Mouse (Mus musculus) neural tube, embryonic 15.5 days (tissue): ENCODE data around the gene Dcun1d1. TPM values are rescaled to one million over a fixed set of nuclear protein-coding genes. Genes with fewer than 3 reads are reported as not detected.

ENCODE experiments used
- ATAC-seq: fragments of 200-750 bp; cut with Nextera tagmentation; 2 replicates; pipeline ENCODE4 v1.8.0; 2017; ENCODE audit warnings: mild to moderate bottlenecking, moderate TSS enrichment, moderate library complexity; ENCODE audit not compliant: low FRiP score
- H3K27ac ChIP-seq: fragments of 300-500 bp; sonication (generic); replicated peaks from 2 replicates; pipeline ENCODE4 v1.5.1; 2015; ENCODE audit warnings: mild to moderate bottlenecking, inconsistent platforms
- H3K27me3 ChIP-seq: fragments of 300-500 bp; sonication (generic); replicated peaks from 2 replicates; pipeline ENCODE4 v1.6.1; 2015; ENCODE audit warnings: inconsistent platforms
- H3K36me3 ChIP-seq: fragments of 300-500 bp; sonication (generic); 2 replicates; pipeline ENCODE4 v1.6.1; 2015; ENCODE audit warnings: inconsistent platforms
- H3K4me1 ChIP-seq: fragments of 300-500 bp; sonication (generic); 2 replicates; pipeline ENCODE4 v1.6.1; 2015; ENCODE audit warnings: inconsistent platforms
- H3K4me2 ChIP-seq: fragments of 300-500 bp; sonication (generic); 2 replicates; pipeline ENCODE4 v1.6.1; 2015; ENCODE audit warnings: inconsistent platforms, mild to moderate bottlenecking, moderate library complexity
- H3K4me3 ChIP-seq: fragments of 300-500 bp; sonication (generic); replicated peaks from 2 replicates; pipeline ENCODE4 v1.5.1; 2015; ENCODE audit warnings: mild to moderate bottlenecking, inconsistent platforms
- H3K9ac ChIP-seq: fragments of 300-500 bp; sonication (generic); replicated peaks from 2 replicates; pipeline ENCODE4 v1.6.1; 2015; ENCODE audit warnings: mild to moderate bottlenecking, inconsistent platforms
- H3K9me3 ChIP-seq: fragments of 300-500 bp; sonication (generic); replicated peaks from 2 replicates; pipeline ENCODE4 v1.6.1; 2016; ENCODE audit warnings: inconsistent platforms
- WGBS: fragments of 180-500 bp; shearing (Covaris S2); methylation state at CpG from one replicate; pipeline ENCODE4 v1.1.7; 2015; ENCODE audit warnings: mixed read lengths; 5-methylcytosine and 5-hydroxymethylcytosine counted together
- polyA plus RNA-seq: library from polyadenylated mRNA; unstranded; fragments of >200 nt; fragmentation: Nextera tagmentation; extraction: Ambion mirVana; gene quantifications from 2 replicates; pipeline ENCODE4 v1.2.1, GENCODE M21; 2015

The Dcun1d1 gene
- polyA plus RNA-seq, 1 experiment from 2014 or later, result 99.5 TPM

DNA sequence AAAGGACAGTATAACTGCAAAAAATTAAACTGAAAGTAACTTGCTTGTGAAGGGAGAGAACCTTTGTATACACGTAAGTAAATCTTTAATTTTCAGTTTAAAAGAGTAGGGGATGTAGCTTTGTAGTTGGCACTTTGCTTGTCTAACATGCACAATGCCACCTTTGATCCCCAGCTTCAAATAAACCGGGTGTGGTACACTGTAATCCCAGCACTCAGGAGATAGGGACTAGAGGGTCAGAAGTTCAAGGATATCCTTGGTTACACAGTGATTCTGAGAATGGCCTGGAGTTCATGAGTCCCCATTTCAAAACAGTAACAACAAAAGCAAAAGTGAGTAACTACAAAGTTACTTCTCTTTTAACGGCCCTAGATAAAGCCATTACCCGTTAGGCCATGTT, 46.1 kb downstream of the Dcun1d1 start:
- Histone ChIP-seq H3K9me3 (no peaks in the 10 kb centered on the region), H3K27me3 (no peaks in the 10 kb centered on the region), H3K4me3 (no peak overlapping the region)

GRCm38 (mm10) chr3:35889531-35889930, 47.7 kb downstream of the Dcun1d1 start:
- Histone ChIP-seq H3K4me3 (no peak overlapping the region), H3K4me2 (no peak overlapping the region), H3K4me1 (no peaks in the 10 kb centered on the region), H3K27ac (no peak overlapping the region), H3K9me3 (no peaks in the 10 kb centered on the region), H3K9ac (no peak overlapping the region), H3K27me3 (no peaks in the 10 kb centered on the region), H3K36me3 (peaks cover 13% of the 10 kb centered on the region)
- WGBS, result 97% methylated on average over 2 of the region's 2 CpGs
- no peak for ATAC-seq

More for the DNA sequence above, 46.1 kb downstream of the Dcun1d1 start:
- WGBS, result 92% methylated on average over 4 of the region's 4 CpGs
- no peak overlapping the region for H3K4me2 ChIP-seq
- peaks cover 16% of the 10 kb centered on the region for H3K36me3 ChIP-seq
- ATAC-seq, result no peak
- no peaks in the 10 kb centered on the region for H3K4me1 ChIP-seq
- H3K27ac ChIP-seq, result no peak overlapping the region
- no peak overlapping the region for H3K9ac ChIP-seq

GRCm38 (mm10) chr3:35883267-35883666, 54.0 kb downstream of the Dcun1d1 start:
- Histone ChIP-seq H3K27ac (no peak overlapping the region), H3K36me3 (no peaks in the 10 kb centered on the region)

DNA sequence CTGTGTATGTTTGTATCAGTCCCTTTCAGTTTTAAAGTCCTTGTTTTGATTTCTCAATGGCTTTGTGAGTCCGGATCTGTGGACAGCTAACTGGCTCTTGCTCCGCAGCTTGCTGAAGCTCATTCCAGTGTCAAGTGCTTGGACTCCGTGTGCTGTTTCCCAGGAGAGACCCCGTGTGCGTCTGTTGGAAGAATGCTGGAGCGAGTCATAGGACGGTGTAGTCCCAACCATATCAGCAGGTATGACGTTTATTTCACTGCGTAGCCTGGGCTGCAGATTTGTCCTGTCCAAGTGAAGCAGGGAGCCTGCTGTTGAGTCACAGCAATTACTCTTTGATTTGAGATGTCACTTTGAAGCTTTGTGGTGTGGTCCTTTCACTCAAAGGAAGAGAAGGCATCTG, 87.9 kb downstream of the Dcun1d1 start:
- Histone ChIP-seq H3K4me3 (no peak overlapping the region), H3K9me3 (no peaks in the 10 kb centered on the region), H3K4me1 (no peaks in the 10 kb centered on the region), H3K27ac (no peak overlapping the region), H3K36me3 (peaks cover 20% of the 10 kb centered on the region), H3K4me2 (no peak overlapping the region), H3K9ac (no peak overlapping the region), H3K27me3 (no peaks in the 10 kb centered on the region)
- ATAC-seq, result no peak
- 96% methylated on average over 9 of the region's 9 CpGs for WGBS

More at GRCm38 (mm10) chr3:35883267-35883666, 54.0 kb downstream of the Dcun1d1 start:
- H3K27me3 ChIP-seq, result no peaks in the 10 kb centered on the region
- H3K9me3 ChIP-seq, result no peaks in the 10 kb centered on the region
- no peak overlapping the region for H3K4me3 ChIP-seq
- H3K4me2 ChIP-seq, result no peak overlapping the region
- no peak for ATAC-seq
- H3K4me1 ChIP-seq, result no peaks in the 10 kb centered on the region
- H3K9ac ChIP-seq, result no peak overlapping the region

Other genes starting within 250 kb of the Dcun1d1 start
- 40.1 and 40.3 TPM in 2 replicates for gene Atp11b, start 183.3 kb downstream of the Dcun1d1 start, polyA plus RNA-seq
- gene Mccc1, start 63.2 kb upstream of the Dcun1d1 start, polyA plus RNA-seq, result 29.0 and 36.0 TPM in 2 replicates
- not detected in 2 replicates for gene Ccdc144b, start 116.1 kb upstream of the Dcun1d1 start, polyA plus RNA-seq
- 85.2 and 94.4 TPM in 2 replicates for gene Acad9, start 128.5 kb upstream of the Dcun1d1 start, polyA plus RNA-seq
- gene D3Ertd254e, start 213.6 kb upstream of the Dcun1d1 start, polyA plus RNA-seq, result 14.8 and 18.1 TPM in 2 replicates